Mouse (Mus musculus) lung, postnatal 0 days (tissue): ENCODE measurements at regions not wholly inside any gene's neighbourhood (a gene's known extent, or its start where the extent isn't known, plus 50 kb on each side); places are given as distances from the start of the nearest gene placed in this dataset.
"Not testable (repeated sequence)": the region's sequence is repeated elsewhere in the genome, so short reads cannot be mapped to it uniquely, and the experiment has no call there.

Experiments
- ATAC-seq: fragments of 200-750 bp; cut with Nextera tagmentation; 2 replicates; pipeline ENCODE4 v1.8.0; 2017; ENCODE audit warnings: moderate library complexity
- DNase-seq: peaks from one replicate; pipeline ENCODE4 v3.0.0-alpha.2; 2016; ENCODE audit warnings: low spot score
- H3K27ac ChIP-seq: fragments of 300-500 bp; sonication (generic); 2 replicates; pipeline ENCODE4 v1.5.1; 2014; ENCODE audit warnings: antibody characterized with exemption, mild to moderate bottlenecking, low read length, mixed read lengths
- H3K27me3 ChIP-seq: fragments of 300-500 bp; sonication (generic); replicated peaks from 2 replicates; pipeline ENCODE4 v1.6.1; 2014; ENCODE audit warnings: low read length, mixed read lengths; ENCODE audit not compliant: insufficient read depth
- H3K36me3 ChIP-seq: fragments of 300-500 bp; sonication (generic); 2 replicates; pipeline ENCODE4 v1.6.1; 2014; ENCODE audit warnings: low read length, mixed read lengths; ENCODE audit not compliant: insufficient read depth
- H3K4me1 ChIP-seq: fragments of 300-500 bp; sonication (generic); 2 replicates; pipeline ENCODE4 v1.6.1; 2014; ENCODE audit warnings: antibody characterized with exemption, low read depth, low read length, mixed read lengths; ENCODE audit not compliant: insufficient read depth
- H3K4me2 ChIP-seq: fragments of 300-500 bp; sonication (generic); replicated peaks from 2 replicates; pipeline ENCODE4 v1.6.1; 2014; ENCODE audit warnings: low read depth, mild to moderate bottlenecking, low read length, moderate library complexity, mixed read lengths
- H3K4me3 ChIP-seq: fragments of 300-500 bp; sonication (generic); 2 replicates; pipeline ENCODE4 v1.5.1; 2014; ENCODE audit warnings: low read depth, low read length
- H3K9ac ChIP-seq: fragments of 300-500 bp; sonication (generic); replicated peaks from 2 replicates; pipeline ENCODE4 v1.6.1; 2014; ENCODE audit warnings: low read depth, mild to moderate bottlenecking
- H3K9me3 ChIP-seq: fragments of 300-500 bp; sonication (generic); 2 replicates; pipeline ENCODE4 v1.6.1; 2016; ENCODE audit warnings: low read length, mixed read lengths
- CTCF ChIP-seq: IDR thresholded peaks from 2 replicates; pipeline ENCODE4 v1.5.1; 2016; ENCODE audit warnings: antibody characterized with exemption, mild to moderate bottlenecking
- WGBS: fragments of 180-500 bp; shearing (Covaris S2); extraction: QIAGEN DNeasy Blood & Tissue Kit; methylation state at CpG from one replicate; pipeline ENCODE4 v1.1.7; 2014; 5-methylcytosine and 5-hydroxymethylcytosine counted together

GRCm38 (mm10) chrX:58812824-58813223 lies 96.3 kb upstream of the 4930550L24Rik start:
- not testable (repeated sequence) for H3K27me3 ChIP-seq, H3K36me3 ChIP-seq, H3K9me3 ChIP-seq, DNase-seq, ATAC-seq, H3K4me1 ChIP-seq, H3K27ac ChIP-seq, H3K9ac ChIP-seq, H3K4me3 ChIP-seq, H3K4me2 ChIP-seq
- WGBS = 44% methylated on average over 1 of the region's 1 CpGs
- peak; percentile 28 for TF ChIP-seq CTCF
